Mouse (Mus musculus): Measurements from ENCODE around the gene Coro1b. TPM values are rescaled to one million over a fixed set of nuclear protein-coding genes. Genes with fewer than 3 reads are reported as not detected.

Gene Coro1b
- polyA plus RNA-seq, 1 experiment from 2014 or later = 134 TPM

DNA sequence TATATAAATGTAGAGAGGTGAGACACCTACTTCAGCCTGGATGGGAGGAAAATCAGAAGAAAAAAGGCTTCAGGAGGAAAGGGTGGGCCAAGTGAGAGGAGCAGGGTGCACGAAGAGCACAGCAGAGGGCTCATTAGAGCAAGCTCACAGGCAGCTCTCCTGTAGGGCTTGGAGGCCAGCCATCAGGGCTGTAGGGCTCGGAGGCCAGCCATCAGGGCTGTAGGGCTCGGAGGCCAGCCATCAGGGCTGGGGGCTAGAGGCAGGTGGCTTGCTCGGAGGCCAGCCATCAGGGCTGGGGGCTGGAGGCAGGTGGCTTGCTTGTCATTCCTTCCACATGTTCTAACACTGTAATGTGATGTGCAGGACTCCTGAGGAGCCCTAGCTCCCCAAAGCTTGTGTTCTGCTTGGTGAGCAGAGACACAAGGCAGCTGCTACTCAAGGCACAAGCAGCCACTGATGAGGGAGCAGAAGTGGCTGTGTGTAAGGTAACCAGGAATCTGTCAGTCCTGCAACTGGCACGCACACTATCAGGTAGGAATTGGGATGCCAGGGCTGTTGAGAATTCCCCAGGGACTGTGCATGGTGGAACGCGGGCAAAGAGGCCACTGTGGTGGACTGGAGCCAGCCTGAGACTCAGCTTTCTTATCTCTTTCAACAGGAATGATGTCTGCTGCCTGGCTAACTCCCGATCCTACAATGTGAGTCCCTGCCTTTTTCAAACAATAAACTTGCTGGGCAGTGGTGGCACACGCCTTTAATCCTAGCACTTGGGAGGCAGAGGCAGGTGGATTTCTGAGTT lies 18.5 kb downstream of the Coro1b start:
- ATAC-seq = no peak
- H3K4me2 ChIP-seq (ENCODE audit: low read length) = no peak overlapping the region
- no peaks in the 10 kb centered on the region for H3K36me3 ChIP-seq (ENCODE audit: control insufficient read depth, insufficient read depth, low read length)
- WGBS = 80% methylated on average over 9 of the region's 9 CpGs
- no peaks in the 10 kb centered on the region for H3K9me3 ChIP-seq (replicated peaks; ENCODE audit: control insufficient read depth, low read length)
- peaks cover 10% of the 10 kb centered on the region for H3K4me1 ChIP-seq (ENCODE audit: control insufficient read depth, insufficient read depth, low read length)
- H3K4me3 ChIP-seq (ENCODE audit: low read depth, low read length) = no peak overlapping the region
- no peaks in the 10 kb centered on the region for H3K27me3 ChIP-seq (replicated peaks; ENCODE audit: control insufficient read depth, insufficient read depth, low read length)
- H3K9ac ChIP-seq (ENCODE audit: low read length) = no peak overlapping the region
- H3K27ac ChIP-seq (ENCODE audit: low read depth, low read length) = no peak overlapping the region
- no peak for DNase-seq (ENCODE audit: low spot score)

- no peaks in the 10 kb centered on the region for H3K27me3 ChIP-seq (replicated peaks; ENCODE audit: control insufficient read depth, insufficient read depth, low read length)
- ATAC-seq (peak; percentile 97), DNase-seq (ENCODE audit: low spot score) (peak; percentile 99)
- peak overlapping the region; percentile 86 for H3K27ac ChIP-seq (ENCODE audit: low read depth, low read length)
- H3K4me3 ChIP-seq (ENCODE audit: low read depth, low read length) = peak overlapping the region; percentile 36
- H3K9ac ChIP-seq (ENCODE audit: low read length) = peak overlapping the region; percentile 78
- H3K4me2 ChIP-seq (ENCODE audit: low read length) = peak overlapping the region; percentile 74
- under 1% methylated on average over 42 of the region's 43 CpGs for WGBS
- no peaks in the 10 kb centered on the region for H3K9me3 ChIP-seq (replicated peaks; ENCODE audit: control insufficient read depth, low read length)
- H3K36me3 ChIP-seq (ENCODE audit: control insufficient read depth, insufficient read depth, low read length) = no peaks in the 10 kb centered on the region
- no peaks in the 10 kb centered on the region for H3K4me1 ChIP-seq (ENCODE audit: control insufficient read depth, insufficient read depth, low read length)
These were observed 21.0 kb downstream of the Coro1b start for GRCm38 (mm10) chr19:4169378-4169784.

- Histone ChIP-seq H3K4me1 (ENCODE audit: control insufficient read depth, insufficient read depth, low read length) (no peaks in the 10 kb centered on the region), H3K4me3 (ENCODE audit: low read depth, low read length) (peak overlapping the region; percentile 36), H3K27ac (ENCODE audit: low read depth, low read length) (peak overlapping the region; percentile 86), H3K27me3 (replicated peaks; ENCODE audit: control insufficient read depth, insufficient read depth, low read length) (no peaks in the 10 kb centered on the region), H3K9ac (ENCODE audit: low read length) (peak overlapping the region; percentile 78), H3K4me2 (ENCODE audit: low read length) (peak overlapping the region; percentile 74), H3K9me3 (replicated peaks; ENCODE audit: control insufficient read depth, low read length) (no peaks in the 10 kb centered on the region), H3K36me3 (ENCODE audit: control insufficient read depth, insufficient read depth, low read length) (no peaks in the 10 kb centered on the region)
- 3% methylated on average over 27 of the region's 27 CpGs for WGBS
- ATAC-seq (peak; percentile 41; the same call in 1 of the 2 replicates), DNase-seq (ENCODE audit: low spot score) (no peak)
These were observed 21.4 kb downstream of the Coro1b start for GRCm38 (mm10) chr19:4169810-4170209.

DNA sequence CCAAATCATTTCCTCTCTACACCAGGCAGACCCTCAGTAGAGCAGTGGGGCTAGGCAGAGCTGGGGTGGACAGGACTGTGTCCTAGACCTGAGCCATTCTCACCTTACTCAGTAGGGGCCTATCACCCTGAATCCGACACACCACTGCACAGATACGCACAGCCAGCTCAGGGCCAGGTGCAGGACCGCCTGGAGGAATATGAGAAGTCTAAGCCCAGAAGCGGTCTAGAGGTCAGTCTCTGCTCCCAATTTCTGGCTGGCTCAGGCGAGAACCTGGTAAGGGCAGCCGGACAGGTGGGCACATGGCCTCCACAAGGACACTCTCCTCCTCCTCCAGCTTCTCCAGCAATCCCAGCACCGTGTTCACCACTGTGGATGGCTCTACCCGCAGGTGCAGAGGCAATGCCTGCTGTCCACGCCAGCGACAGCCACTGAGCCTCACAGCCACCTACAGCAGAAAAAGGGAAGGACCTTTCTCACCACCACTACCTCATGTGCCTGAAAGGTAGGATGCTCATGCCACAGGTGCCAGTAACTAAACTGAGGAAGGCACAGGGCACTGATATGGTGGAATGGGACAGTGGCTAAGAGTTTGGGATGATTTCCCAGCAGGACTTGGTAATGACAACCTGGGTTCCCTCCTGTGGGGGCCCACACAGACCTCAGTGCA lies 22.4 kb downstream of the Coro1b start:
- DNase-seq (ENCODE audit: low spot score) (no peak), ATAC-seq (no peak)
- no peaks in the 10 kb centered on the region for H3K36me3 ChIP-seq (ENCODE audit: control insufficient read depth, insufficient read depth, low read length)
- no peak overlapping the region for H3K9ac ChIP-seq (ENCODE audit: low read length)
- no peak overlapping the region for H3K4me3 ChIP-seq (ENCODE audit: low read depth, low read length)
- no peaks in the 10 kb centered on the region for H3K27me3 ChIP-seq (replicated peaks; ENCODE audit: control insufficient read depth, insufficient read depth, low read length)
- H3K4me1 ChIP-seq (ENCODE audit: control insufficient read depth, insufficient read depth, low read length) = peaks cover 7% of the 10 kb centered on the region
- H3K9me3 ChIP-seq (replicated peaks; ENCODE audit: control insufficient read depth, low read length) = no peaks in the 10 kb centered on the region
- WGBS = 90% methylated on average over 10 of the region's 10 CpGs
- no peak overlapping the region for H3K4me2 ChIP-seq (ENCODE audit: low read length)
- H3K27ac ChIP-seq (ENCODE audit: low read depth, low read length) = no peak overlapping the region

GRCm38 (mm10) chr19:4171393-4172290 lies 23.2 kb downstream of the Coro1b start:
- DNase-seq (ENCODE audit: low spot score) (no peak), ATAC-seq (no peak)
- H3K9me3 ChIP-seq (replicated peaks; ENCODE audit: control insufficient read depth, low read length) = no peaks in the 10 kb centered on the region
- H3K36me3 ChIP-seq (ENCODE audit: control insufficient read depth, insufficient read depth, low read length) = no peaks in the 10 kb centered on the region
- H3K9ac ChIP-seq (ENCODE audit: low read length) = 0 out of 2 replicates have a peak overlapping the region, but pooled peaks have one; percentile 21
- no peak overlapping the region for H3K4me3 ChIP-seq (ENCODE audit: low read depth, low read length)
- no peaks in the 10 kb centered on the region for H3K27me3 ChIP-seq (replicated peaks; ENCODE audit: control insufficient read depth, insufficient read depth, low read length)
- H3K27ac ChIP-seq (ENCODE audit: low read depth, low read length) = no peak overlapping the region
- H3K4me2 ChIP-seq (ENCODE audit: low read length) = no peak overlapping the region
- WGBS = 73% methylated on average over 13 of the region's 13 CpGs
- peaks cover 7% of the 10 kb centered on the region for H3K4me1 ChIP-seq (ENCODE audit: control insufficient read depth, insufficient read depth, low read length)

DNA sequence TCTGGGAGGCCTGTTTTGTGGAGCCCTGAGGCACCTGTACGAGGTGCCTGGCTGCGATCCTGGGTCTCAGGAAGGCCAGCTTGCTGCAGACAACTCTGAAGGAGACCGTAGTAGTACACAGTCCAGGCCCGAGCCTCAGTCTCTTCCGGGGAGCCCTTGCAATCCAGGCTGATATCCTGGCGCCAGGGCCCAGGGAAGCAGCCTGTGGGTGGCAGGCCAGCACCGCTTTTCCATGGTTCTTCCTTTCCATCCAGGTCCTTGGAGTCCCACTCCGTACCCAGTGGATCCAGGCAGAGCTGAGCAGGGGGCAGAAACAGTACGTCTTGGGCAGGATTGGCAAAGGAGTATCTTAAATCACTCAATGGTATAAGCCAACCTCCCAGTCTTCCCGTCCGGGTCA lies 24.5 kb downstream of the Coro1b start:
- no peaks in the 10 kb centered on the region for H3K27me3 ChIP-seq (replicated peaks; ENCODE audit: control insufficient read depth, insufficient read depth, low read length)
- no peak for DNase-seq (ENCODE audit: low spot score)
- 58% methylated on average over 11 of the region's 11 CpGs for WGBS
- H3K36me3 ChIP-seq (ENCODE audit: control insufficient read depth, insufficient read depth, low read length) = no peaks in the 10 kb centered on the region
- H3K9ac ChIP-seq (ENCODE audit: low read length) = no peak overlapping the region
- H3K9me3 ChIP-seq (replicated peaks; ENCODE audit: control insufficient read depth, low read length) = no peaks in the 10 kb centered on the region
- H3K4me3 ChIP-seq (ENCODE audit: low read depth, low read length) = no peak overlapping the region
- peaks cover 7% of the 10 kb centered on the region for H3K4me1 ChIP-seq (ENCODE audit: control insufficient read depth, insufficient read depth, low read length)
- no peak for ATAC-seq
- H3K4me2 ChIP-seq (ENCODE audit: low read length) = no peak overlapping the region
- no peak overlapping the region for H3K27ac ChIP-seq (ENCODE audit: low read depth, low read length)

- no peak for DNase-seq (ENCODE audit: low spot score)
- Histone ChIP-seq H3K27ac (ENCODE audit: low read depth, low read length) (no peak within 1 kb of the TSS), H3K9ac (ENCODE audit: low read length) (peak within 1 kb of the TSS; percentile 43; the same call in 1 of the 2 replicates), H3K4me2 (ENCODE audit: low read length) (peak within 1 kb of the TSS; percentile 28), H3K4me3 (ENCODE audit: low read depth, low read length) (no peak within 1 kb of the TSS), H3K36me3 (ENCODE audit: control insufficient read depth, insufficient read depth, low read length) (no peaks in the 10 kb centered on the region), H3K9me3 (replicated peaks; ENCODE audit: control insufficient read depth, low read length) (no peaks in the 10 kb centered on the region), H3K27me3 (replicated peaks; ENCODE audit: control insufficient read depth, insufficient read depth, low read length) (no peaks in the 10 kb centered on the region), H3K4me1 (ENCODE audit: control insufficient read depth, insufficient read depth, low read length) (peaks cover 7% of the 10 kb centered on the region)
- peak; percentile 57; the same call in 1 of the 2 replicates for ATAC-seq
- 4% methylated on average over 11 of the region's 11 CpGs for WGBS
These were observed 27.0 kb downstream of the Coro1b start, which contains the start of gene Carns1 for GRCm38 (mm10) chr19:4175368-4175947. Carns1 (minus strand) TSS chr19:4175479.

GRCm38 (mm10) chr19:4180411-4180810 lies 32.0 kb downstream of the Coro1b start:
- Histone ChIP-seq H3K27me3 (replicated peaks; ENCODE audit: control insufficient read depth, insufficient read depth, low read length) (no peaks in the 10 kb centered on the region), H3K9ac (ENCODE audit: low read length) (no peak overlapping the region), H3K36me3 (ENCODE audit: control insufficient read depth, insufficient read depth, low read length) (no peaks in the 10 kb centered on the region), H3K9me3 (replicated peaks; ENCODE audit: control insufficient read depth, low read length) (no peaks in the 10 kb centered on the region), H3K4me1 (ENCODE audit: control insufficient read depth, insufficient read depth, low read length) (peaks cover 4% of the 10 kb centered on the region), H3K4me2 (ENCODE audit: low read length) (no peak overlapping the region), H3K4me3 (ENCODE audit: low read depth, low read length) (no peak overlapping the region), H3K27ac (ENCODE audit: low read depth, low read length) (no peak overlapping the region)
- 90% methylated on average over 7 of the region's 7 CpGs for WGBS
- DNase-seq (ENCODE audit: low spot score) (no peak), ATAC-seq (no peak)

All from forebrain, embryonic 14.5 days (tissue).